Mouse (Mus musculus): Measurements from ENCODE around the gene Terb2.

GRCm38 (mm10) chr2:122147508-122148241 is 38.4 kb upstream of the Terb2 start, which contains the start of gene B2m:
- TF ChIP-seq CTCF (conservative IDR thresholded peaks at IDR 0.05; ENCODE audit: insufficient read depth, insufficient read length, low read depth, low read length): no peak
- TF ChIP-seq POLR2A (IDR thresholded peaks at IDR 0.05; ENCODE audit: low read depth, low read length): peak; percentile 98

All from kidney, adult 2 months (tissue).